Comparison of ENCODE assay signal across 8 mouse cellular contexts in genomic region chr5:32460973-32461372, GRCm38 (mm10). TPM values are rescaled to one million over a fixed set of nuclear protein-coding genes. Genes with fewer than 3 reads are reported as not detected.
DNase-seq lines count a peak whose midpoint lies in the region; ATAC-seq and TF ChIP-seq lines count a peak whose summit lies in the region.

No protein-coding gene starts in this region.

- peak overlapping the region; percentile 44; the same call in 1 of the 2 replicates for H3K27ac ChIP-seq in heart, embryonic 15.5 days
- H3K27ac ChIP-seq in hindbrain, embryonic 13.5 days: no peak overlapping the region
- H3K27ac ChIP-seq in midbrain, embryonic 12.5 days (replicated peaks): no peak overlapping the region

- no peak for TF ChIP-seq CTCF in brain, embryonic 14.5 days (IDR thresholded peaks at IDR 0.05; ENCODE audit: borderline replicate concordance, extremely low read depth, insufficient read depth, insufficient read length)

- peak overlapping the region; percentile 42 for H3K4me3 ChIP-seq in heart, embryonic 15.5 days
- H3K4me3 ChIP-seq in hindbrain, embryonic 13.5 days: peak overlapping the region; percentile 31
- H3K4me3 ChIP-seq in midbrain, embryonic 12.5 days: peak overlapping the region; percentile 25

- H3K9me3 ChIP-seq in heart, embryonic 15.5 days (replicated peaks): no peaks in the 10 kb centered on the region
- no peaks in the 10 kb centered on the region for H3K9me3 ChIP-seq in hindbrain, embryonic 13.5 days
- no peaks in the 10 kb centered on the region for H3K9me3 ChIP-seq in midbrain, embryonic 12.5 days

- peaks cover 29% of the 10 kb centered on the region for H3K4me1 ChIP-seq in heart, embryonic 15.5 days (replicated peaks)
- H3K4me1 ChIP-seq in hindbrain, embryonic 13.5 days (replicated peaks): peaks cover 23% of the 10 kb centered on the region
- H3K4me1 ChIP-seq in midbrain, embryonic 12.5 days: peaks cover 12% of the 10 kb centered on the region

- no peak for DNase-seq in heart, adult 9 months (ENCODE audit: low spot score in 2 of 2)
- peak; percentile 5 for DNase-seq in brain, embryonic 14.5 days (ENCODE audit: low read depth)
- DNase-seq in adrenal gland, adult 2 months: no peak
- DNase-seq in cerebellum, adult 18-20 months: no peak
- DNase-seq in left cerebral cortex, adult 18-20 months (ENCODE audit: low spot score in 2 of 2): no peak

- H3K9ac ChIP-seq in heart, embryonic 15.5 days: peak overlapping the region; percentile 31; the same call in 1 of the 2 replicates
- H3K9ac ChIP-seq in hindbrain, embryonic 13.5 days: peak overlapping the region; percentile 58
- H3K9ac ChIP-seq in midbrain, embryonic 12.5 days (replicated peaks): 0 out of 2 replicates have a peak overlapping the region, but pooled peaks have one; percentile 25

- peak overlapping the region; percentile 64 for H3K4me2 ChIP-seq in heart, embryonic 15.5 days
- peak overlapping the region; percentile 55 for H3K4me2 ChIP-seq in hindbrain, embryonic 13.5 days
- peak overlapping the region; percentile 48 for H3K4me2 ChIP-seq in midbrain, embryonic 12.5 days (replicated peaks)

- H3K27me3 ChIP-seq in heart, embryonic 15.5 days: no peaks in the 10 kb centered on the region
- no peaks in the 10 kb centered on the region for H3K27me3 ChIP-seq in hindbrain, embryonic 13.5 days
- no peaks in the 10 kb centered on the region for H3K27me3 ChIP-seq in midbrain, embryonic 12.5 days

- WGBS in heart, embryonic 15.5 days: 16% methylated on average over 2 of the region's 2 CpGs
- whole genome bisulfite sequencing in hindbrain, embryonic 13.5 days: 42% methylated on average over 2 of the region's 2 CpGs
- 66% methylated on average over 2 of the region's 2 CpGs for WGBS in midbrain, embryonic 12.5 days

- H3K36me3 ChIP-seq in heart, embryonic 15.5 days: no peaks in the 10 kb centered on the region
- H3K36me3 ChIP-seq in hindbrain, embryonic 13.5 days: no peaks in the 10 kb centered on the region
- H3K36me3 ChIP-seq in midbrain, embryonic 12.5 days: no peaks in the 10 kb centered on the region

- TF ChIP-seq POLR2A in brain, embryonic 14.5 days (IDR thresholded peaks at IDR 0.05; ENCODE audit: borderline replicate concordance, extremely low read depth, insufficient read depth, insufficient read length, poor library complexity, severe bottlenecking): no peak

- ATAC-seq in heart, embryonic 15.5 days (replicated peaks; ENCODE audit: insufficient number of reproducible peaks, insufficient read depth, low FRiP score, low read depth): no peak
- no peak for ATAC-seq in hindbrain, embryonic 13.5 days (ENCODE audit: low FRiP score)
- no peak for ATAC-seq in midbrain, embryonic 12.5 days (ENCODE audit: low FRiP score, low read depth)

RNA-seq across cellular contexts. Expression of gene Ppp1cb, which starts 2.3 kb away (rescaled TPM):
- polyA plus RNA-seq in heart, embryonic 15.5 days (2015; fragmentation: Nextera tagmentation; extraction: Ambion mirVana): 212 and 253 TPM in 2 replicates
- 167 and 198 TPM in 2 replicates for polyA plus RNA-seq in brain, embryonic 14.5 days (2012; rRNA removed)
- polyA plus RNA-seq in hindbrain, embryonic 13.5 days (2015; fragmentation: Nextera tagmentation; extraction: Ambion mirVana): 205 and 207 TPM in 2 replicates
- 209 and 222 TPM in 2 replicates for polyA plus RNA-seq in midbrain, embryonic 12.5 days (2016; fragmentation: Nextera tagmentation; extraction: Ambion mirVana)
- total RNA-seq in adrenal gland, adult 2 months (2021): 100 to 1,000 TPM; 389 to 475 TPM
- 4.6 and 6.4 TPM in 2 replicates for polyA plus RNA-seq in adrenal gland, adult 2 months (2012; rRNA removed)
- total RNA-seq in left cerebral cortex, adult 18-20 months (2021): 100 to 1,000 TPM; 430 TPM

Comparison
In these comparisons a context has a peak if more than half of its experiments do, and no peak if none do; other contexts are left out.
1. RNA of gene Ppp1cb, which starts 2.3 kb away (polyA plus RNA-seq): 212 to 253 TPM in heart, embryonic 15.5 days, 209 to 222 TPM in midbrain, embryonic 12.5 days, 205 to 207 TPM in hindbrain, embryonic 13.5 days and 167 to 198 TPM in brain, embryonic 14.5 days; 4.6 to 6.4 TPM in adrenal gland, adult 2 months; every median in the first group is over 10 times any median in the second.
2. Peak in every context shown above with its lines, with median percentiles within 50 percentile points of each other: H3K4me2 ChIP-seq, H3K4me3 ChIP-seq and H3K9ac ChIP-seq.